Mouse (Mus musculus) spleen, adult 18-20 months (tissue): ENCODE measurements around the gene Ndufs2.

ENCODE experiments used
- DNase-seq, 2 experiments: peaks; one replicate each; pipeline ENCODE4 v3.0.0; 2022; ENCODE audit warnings: mixed read lengths in 2 of 2

Gene Ndufs2

GRCm38 (mm10) chr1:171226780-171227179 is 24.4 kb downstream of the Ndufs2 start:
- DNase-seq: no peak

- DNase-seq: no peak
Measured at GRCm38 (mm10) chr1:171224857-171225256, 26.3 kb downstream of the Ndufs2 start, which contains the start of gene Apoa2. Apoa2 (plus strand) TSS chr1:171225054.

DNA sequence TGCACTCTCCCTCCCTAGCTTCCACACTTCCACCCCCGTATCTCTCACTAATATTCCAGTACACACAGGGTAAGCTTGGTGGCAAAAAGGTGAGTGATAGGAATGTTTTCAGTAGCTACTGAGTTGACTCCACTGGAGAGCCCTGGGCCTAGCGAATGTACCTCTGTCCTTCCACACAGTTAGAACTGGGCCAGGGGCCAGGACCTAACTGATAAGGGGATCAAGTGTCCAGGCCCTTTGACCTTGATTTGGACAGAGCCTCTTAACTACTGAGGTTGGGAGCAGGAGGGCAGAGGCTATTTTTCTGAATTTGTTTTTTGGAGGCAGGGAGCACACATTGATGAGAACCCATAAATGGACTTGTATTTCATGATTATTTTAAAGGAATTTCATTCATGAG is 27.4 kb downstream of the Ndufs2 start:
- DNase-seq: no peak

DNA sequence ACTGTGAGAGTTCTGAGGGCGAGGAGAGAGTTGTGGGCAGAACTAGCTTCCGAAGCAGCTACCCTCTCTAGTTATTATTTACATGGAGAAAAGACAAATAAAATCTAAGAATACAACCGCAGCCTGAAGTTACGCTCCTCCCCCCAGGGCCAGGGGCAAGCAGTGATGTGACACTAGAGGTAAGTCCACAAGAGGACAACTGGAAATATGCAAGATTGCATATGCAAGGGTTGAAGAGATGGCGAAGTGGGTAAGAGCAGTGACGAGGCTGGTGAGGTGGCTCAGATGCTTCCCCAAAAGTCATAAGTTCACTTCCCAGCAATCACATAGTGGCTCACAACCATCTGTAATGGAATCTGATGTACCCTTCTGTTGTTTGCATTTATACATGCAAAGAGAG is 28.0 kb downstream of the Ndufs2 start:
- DNase-seq: no peak

DNA sequence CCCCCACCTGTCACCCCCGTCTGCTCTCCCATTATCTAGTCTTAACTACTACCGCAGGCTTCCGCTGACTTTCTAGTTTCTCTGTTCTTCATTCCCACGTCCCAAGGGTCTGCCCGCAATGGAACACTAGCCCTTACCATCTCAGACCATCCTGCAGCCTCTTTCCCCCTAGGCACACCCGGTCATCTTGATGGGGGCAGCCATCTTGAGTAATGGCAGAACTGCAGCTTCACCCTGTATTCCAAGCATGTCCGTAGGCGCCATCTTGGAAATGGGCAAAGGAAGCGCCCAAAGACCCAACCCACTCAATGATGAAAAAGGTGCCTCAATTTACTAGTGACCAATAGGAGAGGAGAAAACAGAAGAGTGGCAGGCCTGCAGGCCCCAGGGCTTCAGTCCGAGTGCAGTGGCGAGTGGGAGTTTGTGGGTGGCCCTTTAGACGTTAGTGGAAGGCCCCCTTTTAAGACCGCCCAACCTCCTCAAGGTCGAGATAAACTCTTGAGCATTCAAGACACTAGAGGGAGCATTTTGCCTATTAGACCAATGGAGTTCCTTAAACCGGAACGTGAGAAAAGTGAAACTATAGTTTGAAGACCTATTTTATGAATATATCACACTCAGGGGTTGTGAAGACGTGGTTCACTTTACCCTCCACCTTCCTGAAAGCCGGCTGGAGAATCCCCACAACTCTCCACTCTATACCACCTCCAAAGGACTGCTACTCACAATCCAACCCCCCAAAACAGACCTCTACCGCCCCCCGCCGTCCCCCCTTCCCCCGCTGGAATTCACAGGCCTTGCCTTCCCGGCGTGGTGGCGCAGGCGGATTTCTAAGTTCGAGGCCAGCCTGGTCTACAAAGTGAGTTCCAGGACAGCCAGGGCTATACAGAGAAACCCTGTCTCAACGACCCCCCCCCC is 28.7 kb downstream of the Ndufs2 start, which contains the start of gene Tomm40l:
Gene Tomm40l, minus strand, starts transcription at position 277 of the 918 bp plus-strand sequence.
- DNase-seq: peak; percentile 82 to 89

- DNase-seq: peak in 1 of 2 experiments; percentile 27
Measured at GRCm38 (mm10) chr1:171221281-171222193, 29.7 kb downstream of the Ndufs2 start.

DNA sequence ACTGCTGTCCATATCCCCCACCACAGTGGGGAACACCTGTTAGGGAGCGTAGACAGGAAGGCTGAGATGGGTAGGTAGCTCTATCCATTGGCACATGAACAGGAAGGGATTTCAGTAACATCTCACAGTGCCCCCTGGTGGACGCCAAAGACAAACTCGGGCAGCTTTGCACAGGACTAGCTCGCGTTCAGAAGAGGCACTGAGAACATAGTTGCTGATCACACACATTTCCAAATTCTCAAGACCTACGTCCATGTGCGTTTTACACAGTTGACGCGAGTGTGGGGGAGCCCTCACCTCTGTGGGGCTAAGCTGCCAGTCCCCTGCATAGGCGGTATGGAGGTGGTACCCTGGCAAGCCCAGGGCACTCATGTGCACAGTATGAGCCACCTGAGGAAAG is 30.3 kb downstream of the Ndufs2 start:
- peak; percentile 54 to 79 for DNase-seq

- no peak for DNase-seq
Measured at GRCm38 (mm10) chr1:171216241-171216955, 34.8 kb downstream of the Ndufs2 start.

DNA sequence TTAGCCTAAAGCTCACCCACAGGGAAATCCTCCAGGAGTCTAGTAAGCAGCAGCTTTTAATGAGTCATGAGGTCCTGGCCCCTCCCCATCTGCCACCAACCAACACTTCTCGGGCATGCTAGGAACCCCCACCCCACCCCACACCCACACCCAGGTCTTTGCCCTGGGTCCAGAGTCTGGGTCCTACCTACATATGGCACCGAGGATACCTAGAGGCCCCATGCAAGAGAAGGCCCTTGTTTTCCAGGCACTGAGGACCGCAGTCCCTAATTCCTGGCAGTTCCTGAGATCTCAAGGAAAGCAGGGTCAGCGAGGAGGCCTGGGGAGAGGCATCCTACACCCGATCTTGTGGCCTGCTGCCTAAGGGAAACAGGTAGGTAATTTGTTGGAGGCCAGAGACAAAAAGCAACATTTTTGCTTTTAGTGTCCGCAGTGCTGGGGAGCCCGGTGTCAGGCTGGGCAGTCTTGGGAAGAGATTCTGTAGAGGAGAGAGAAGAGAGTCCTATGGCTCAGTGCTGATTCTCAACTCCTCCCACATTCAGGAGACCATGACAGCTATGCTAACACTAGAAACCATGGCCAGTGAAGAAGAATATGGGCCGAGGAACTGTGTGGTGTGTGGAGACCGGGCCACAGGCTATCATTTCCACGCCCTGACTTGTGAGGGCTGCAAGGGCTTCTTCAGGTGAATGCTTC is 37.2 kb downstream of the Ndufs2 start, which contains the start of gene Nr1i3:
Gene Nr1i3, plus strand, starts transcription at position 170 of the 696 bp plus-strand sequence.
- no peak for DNase-seq

- DNase-seq: no peak
Measured at GRCm38 (mm10) chr1:171212854-171213253, 38.3 kb downstream of the Ndufs2 start.

DNA sequence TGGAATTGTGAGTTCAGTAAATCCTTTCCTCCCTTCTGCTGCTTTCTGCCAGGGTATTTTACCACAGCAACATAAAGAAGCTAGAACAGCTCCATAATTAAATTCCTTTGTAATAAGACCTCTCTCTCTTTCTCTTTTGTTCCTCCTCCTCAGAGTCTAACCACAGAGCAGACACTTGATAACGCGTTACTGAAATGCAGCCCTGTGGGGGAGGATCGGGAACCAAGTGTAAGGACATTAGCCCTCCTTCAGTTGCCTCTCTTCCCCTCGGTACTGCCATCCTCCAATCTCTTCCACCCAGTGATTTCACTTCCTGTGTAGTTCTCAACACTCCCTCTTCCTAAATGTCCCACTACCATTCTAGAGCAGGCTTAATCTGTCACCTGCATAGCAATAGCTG is 41.8 kb downstream of the Ndufs2 start:
- no peak for DNase-seq

- DNase-seq: no peak
Measured at GRCm38 (mm10) chr1:171205704-171206493, 45.3 kb downstream of the Ndufs2 start.

DNA sequence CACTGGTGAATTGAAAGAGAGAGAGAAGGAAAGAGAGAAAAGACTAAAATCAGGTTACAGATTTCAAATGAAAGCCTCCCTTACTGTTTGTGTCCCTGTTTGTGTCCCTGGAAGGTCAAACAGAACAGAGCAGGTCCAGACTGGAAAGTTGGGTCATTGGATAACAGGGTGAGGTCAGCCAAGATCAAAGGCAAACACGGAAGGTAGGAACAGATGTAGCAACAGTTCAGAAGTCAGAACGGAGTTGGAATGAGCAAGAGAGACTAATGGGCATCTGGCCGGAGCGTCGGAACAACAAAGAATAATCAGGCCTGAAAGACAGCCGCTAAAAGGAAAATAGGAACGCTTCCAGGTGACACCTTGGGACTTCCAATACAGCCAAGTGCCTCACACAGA is 46.9 kb downstream of the Ndufs2 start:
- DNase-seq: no peak

GRCm38 (mm10) chr1:171203471-171204248 is 47.5 kb downstream of the Ndufs2 start:
- no peak for DNase-seq

DNA sequence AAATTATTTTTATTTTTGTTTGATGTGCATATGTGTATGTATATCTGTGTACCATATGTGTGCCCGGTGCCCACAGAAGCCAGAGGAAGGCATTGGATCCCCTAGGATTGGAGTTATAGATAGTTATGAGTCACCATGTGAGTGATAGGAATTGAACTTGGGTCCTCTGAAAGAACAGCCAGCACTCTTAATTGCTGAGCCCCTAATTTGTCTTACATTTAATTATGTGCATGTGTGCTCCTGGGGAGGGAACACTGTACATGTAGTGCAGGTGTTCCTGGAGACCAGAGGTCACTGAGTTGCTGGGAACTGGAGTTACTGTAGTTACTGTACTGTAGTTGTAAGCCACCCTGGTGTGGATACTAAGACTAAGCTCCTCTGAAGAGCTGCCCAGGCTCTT is 50.4 kb downstream of the Ndufs2 start:
- DNase-seq: no peak

DNA sequence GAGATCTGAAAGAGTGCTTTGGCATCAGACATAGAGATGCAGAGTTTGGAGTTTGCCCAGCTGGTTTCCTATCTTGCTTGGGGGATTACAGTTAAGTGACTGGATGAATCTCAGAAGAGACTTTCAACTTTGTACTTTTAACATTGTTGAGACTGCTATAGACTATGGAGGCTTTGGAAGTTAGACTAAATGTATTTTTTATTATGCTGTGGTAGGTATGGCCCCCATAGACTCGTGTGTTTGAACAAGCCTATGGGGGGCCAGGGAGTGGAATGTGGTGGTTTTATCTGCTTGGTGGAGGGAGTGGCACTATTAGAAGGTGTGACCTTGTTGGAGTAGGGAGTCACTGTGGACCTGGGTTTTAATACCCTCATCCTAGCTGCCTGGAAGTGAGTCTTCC is 51.7 kb downstream of the Ndufs2 start:
- DNase-seq: no peak

DNA sequence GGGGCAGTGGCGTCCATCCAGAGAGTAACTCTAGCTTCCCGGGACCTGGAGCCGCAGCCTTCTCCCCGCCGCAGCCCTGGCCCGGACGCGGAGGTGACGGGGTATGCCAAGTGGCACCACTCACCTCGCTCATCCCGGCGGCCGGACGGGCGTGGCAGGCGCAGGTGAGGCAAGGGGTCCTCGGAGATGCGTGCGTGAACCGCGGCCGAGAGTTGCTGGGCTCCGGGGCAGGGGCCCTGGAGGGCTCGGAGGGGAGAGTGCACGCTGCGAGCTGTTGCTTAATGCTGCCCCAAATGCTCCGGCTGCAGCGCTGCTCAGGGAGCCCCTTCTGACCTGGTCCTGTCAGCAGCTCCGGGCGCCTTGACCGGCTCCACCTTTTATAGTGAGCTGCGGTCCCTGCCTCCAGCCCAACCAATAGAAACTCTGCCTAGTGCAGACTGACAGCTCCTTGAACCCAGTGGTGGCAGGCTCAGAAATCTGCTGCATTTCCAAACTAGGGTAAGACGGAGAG is 55.2 kb downstream of the Ndufs2 start, which contains the start of gene Pcp4l1:
Gene Pcp4l1, minus strand, starts transcription at position 382 of the 511 bp plus-strand sequence.
- peak in 1 of 2 experiments; percentile 10 for DNase-seq

DNA sequence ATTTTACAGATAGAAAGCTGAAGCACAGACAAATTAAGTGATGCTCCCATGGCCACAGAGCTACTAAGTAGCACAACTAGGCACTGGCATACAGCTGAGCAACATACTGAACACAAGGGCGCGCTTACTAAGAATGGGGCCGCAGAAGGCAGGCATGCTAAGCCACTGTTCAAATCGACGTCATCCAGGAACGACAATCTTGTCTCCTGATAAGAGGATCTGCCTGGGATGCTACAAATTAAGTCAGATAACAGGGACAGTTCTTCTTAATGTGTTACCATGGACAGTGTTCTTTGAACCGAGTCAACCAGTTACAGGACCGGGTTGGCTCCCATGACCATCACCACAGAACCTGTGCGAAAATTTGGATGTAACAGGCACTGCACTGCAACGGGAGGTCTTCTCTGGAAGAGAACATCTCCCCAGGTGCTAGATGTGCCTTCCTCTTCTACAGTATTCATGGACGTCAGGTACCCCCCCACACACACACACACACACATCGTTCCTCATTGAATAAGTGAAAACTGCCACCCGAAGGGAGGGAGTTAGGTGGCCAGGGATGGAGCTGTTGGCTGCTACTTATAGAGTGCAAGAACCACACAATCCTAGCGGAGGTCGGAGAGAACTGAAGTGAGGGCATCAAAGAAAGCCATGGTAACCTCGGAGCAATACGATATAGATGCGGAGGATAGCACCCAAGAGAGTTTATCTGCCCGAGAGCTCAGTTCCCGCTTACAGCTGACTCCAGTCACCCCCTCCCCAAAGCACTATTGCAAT is 56.0 kb downstream of the Ndufs2 start:
- DNase-seq: no peak
